Mouse (Mus musculus) ES-Bruce4 (cell line): Measurements from ENCODE around the gene Vegfc. TPM values are rescaled to one million over a fixed set of nuclear protein-coding genes. Genes with fewer than 3 reads are reported as not detected.

ENCODE experiments used
- H3K27ac ChIP-seq: 2 replicates; pipeline ENCODE4 v1.5.1; 2012; ENCODE audit warnings: low read length, inconsistent platforms; ENCODE audit not compliant: insufficient read depth
- H3K27me3 ChIP-seq: 2 replicates; pipeline ENCODE4 v1.6.1; 2012; ENCODE audit warnings: mild to moderate bottlenecking, low read length, inconsistent platforms; ENCODE audit not compliant: control insufficient read depth, poor library complexity, insufficient read depth, severe bottlenecking
- H3K36me3 ChIP-seq: 2 replicates; pipeline ENCODE4 v1.6.1; 2012; ENCODE audit warnings: inconsistent platforms, mild to moderate bottlenecking, low read length, moderate library complexity; ENCODE audit not compliant: control insufficient read depth, poor library complexity, insufficient read depth, severe bottlenecking
- H3K4me1 ChIP-seq: one replicate; pipeline ENCODE4 v1.8.1; 2011; ENCODE audit warnings: low read length; ENCODE audit not compliant: control insufficient read depth, insufficient read depth
- H3K4me3 ChIP-seq: 2 replicates; pipeline ENCODE4 v1.5.1; 2011; ENCODE audit warnings: low read depth, mild to moderate bottlenecking, low read length
- H3K9ac ChIP-seq: 2 replicates; pipeline ENCODE4 v1.6.1; 2012; ENCODE audit warnings: low read depth, mild to moderate bottlenecking, inconsistent platforms; ENCODE audit not compliant: poor library complexity, severe bottlenecking
- H3K9me3 ChIP-seq: replicated peaks from 2 replicates; pipeline ENCODE4 v1.6.1; 2012; ENCODE audit warnings: mild to moderate bottlenecking, low read length, inconsistent platforms; ENCODE audit not compliant: control insufficient read depth, poor library complexity, insufficient read depth, severe bottlenecking
- CTCF ChIP-seq: IDR thresholded peaks from one replicate; pipeline ENCODE4 v1.8.1; 2011; ENCODE audit warnings: low read depth, low read length
- EP300 ChIP-seq: IDR thresholded peaks from 2 replicates; pipeline ENCODE4 v1.6.1; 2011; ENCODE audit warnings: low read depth, low read length; ENCODE audit not compliant: insufficient read depth
- POLR2A ChIP-seq: IDR thresholded peaks from one replicate; pipeline ENCODE4 v1.8.1; 2011; ENCODE audit warnings: low read length; ENCODE audit not compliant: insufficient read depth
- polyA plus RNA-seq: library from polyadenylated mRNA; stranded (reverse); fragments of >200 nt; gene quantifications from 2 replicates; pipeline ENCODE4 v1.2.4, GENCODE M21; 2011; ENCODE audit warnings: low read depth; ENCODE audit not compliant: missing spikeins, insufficient read depth, insufficient read length

Gene Vegfc
- polyA plus RNA-seq, 1 experiment: 0.73 TPM

- TF ChIP-seq CTCF (no peak), EP300 (no peak), POLR2A (no peak)
- Histone ChIP-seq H3K4me1 (no peaks in the 10 kb centered on the region), H3K9me3 (no peaks in the 10 kb centered on the region)
Measured at GRCm38 (mm10) chr8:54216250-54216649, 138.8 kb downstream of the Vegfc start.

GRCm38 (mm10) chr8:54228801-54229204 lies 151.4 kb downstream of the Vegfc start:
- no peak overlapping the region for H3K27ac ChIP-seq
- no peaks in the 10 kb centered on the region for H3K27me3 ChIP-seq
- no peak overlapping the region for H3K9ac ChIP-seq
- TF ChIP-seq EP300 (no peak), POLR2A (no peak), CTCF (no peak)
- H3K9me3 ChIP-seq: no peaks in the 10 kb centered on the region
- no peaks in the 10 kb centered on the region for H3K36me3 ChIP-seq
- no peaks in the 10 kb centered on the region for H3K4me1 ChIP-seq
- H3K4me3 ChIP-seq: no peak overlapping the region

More at GRCm38 (mm10) chr8:54216250-54216649, 138.8 kb downstream of the Vegfc start:
- Histone ChIP-seq H3K4me3 (no peak overlapping the region), H3K27ac (no peak overlapping the region), H3K36me3 (no peaks in the 10 kb centered on the region), H3K9ac (no peak overlapping the region), H3K27me3 (no peaks in the 10 kb centered on the region)

GRCm38 (mm10) chr8:54230638-54231037 lies 153.2 kb downstream of the Vegfc start:
- Histone ChIP-seq H3K27me3 (no peaks in the 10 kb centered on the region), H3K4me1 (no peaks in the 10 kb centered on the region), H3K27ac (no peak overlapping the region), H3K9me3 (no peaks in the 10 kb centered on the region), H3K9ac (no peak overlapping the region), H3K4me3 (no peak overlapping the region), H3K36me3 (no peaks in the 10 kb centered on the region)
- no peak for TF ChIP-seq POLR2A
- no peak for TF ChIP-seq CTCF
- TF ChIP-seq EP300: no peak

- Histone ChIP-seq H3K4me1 (no peaks in the 10 kb centered on the region), H3K9me3 (no peaks in the 10 kb centered on the region), H3K36me3 (no peaks in the 10 kb centered on the region), H3K27ac (no peak overlapping the region), H3K4me3 (no peak overlapping the region), H3K9ac (no peak overlapping the region), H3K27me3 (no peaks in the 10 kb centered on the region)
- TF ChIP-seq EP300 (no peak), POLR2A (no peak), CTCF (no peak)
Measured at GRCm38 (mm10) chr8:54233316-54233715, 155.9 kb downstream of the Vegfc start.
